Mouse (Mus musculus) MEL (cell line): ENCODE measurements around the gene Cdk2ap2. TPM values are rescaled to one million over a fixed set of nuclear protein-coding genes. Genes with fewer than 3 reads are reported as not detected.

Experiments used
- DNase-seq: peaks from one replicate; pipeline ENCODE4 v3.0.0; 2011; ENCODE audit warnings: low read depth, low spot score
- H3K27ac ChIP-seq: 2 replicates; pipeline ENCODE4 v1.5.1; 2012; ENCODE audit warnings: low read depth, mild to moderate bottlenecking, control low read depth, low read length, moderate library complexity; ENCODE audit not compliant: control insufficient read depth
- H3K27me3 ChIP-seq, 2 experiments: fragments of 150-350 bp in 1 of 2; sonication (generic) in 1 of 2; 2 replicates each; pipeline ENCODE4 v1.6.1; 2012; ENCODE audit warnings: low read length in 2 of 2, mild to moderate bottlenecking in 2 of 2, improper control_type of control experiment in 1 of 2, moderate library complexity in 1 of 2; ENCODE audit not compliant: insufficient read depth in 2 of 2, control insufficient read depth in 1 of 2
- H3K36me3 ChIP-seq, 2 experiments: 2 replicates each; pipeline ENCODE4 v1.6.1; 2012 to 2014; ENCODE audit warnings: low read length in 2 of 2, improper control_type of control experiment in 1 of 2, inconsistent platforms in 1 of 2, mild to moderate bottlenecking in 1 of 2; ENCODE audit not compliant: insufficient read depth in 2 of 2, control insufficient read depth in 1 of 2
- H3K4me1 ChIP-seq, 2 experiments: fragments of 150-350 bp in 1 of 2; sonication (generic) in 1 of 2; 2 replicates each; pipeline ENCODE4 v1.6.1; 2012; ENCODE audit warnings: low read length in 2 of 2, improper control_type of control experiment in 1 of 2, mild to moderate bottlenecking in 1 of 2; ENCODE audit not compliant: insufficient read depth in 2 of 2, control insufficient read depth in 1 of 2
- H3K4me3 ChIP-seq, 2 experiments: fragments of 150-350 bp in 1 of 2; sonication (generic) in 1 of 2; 2 replicates each; pipeline ENCODE4 v1.5.1; 2012; ENCODE audit warnings: low read depth in 2 of 2, low read length in 2 of 2, mild to moderate bottlenecking in 2 of 2, moderate library complexity in 2 of 2, control low read depth in 1 of 2, improper control_type of control experiment in 1 of 2; ENCODE audit not compliant: control insufficient read depth in 1 of 2, insufficient read depth in 1 of 2
- H3K79me2 ChIP-seq: 2 replicates; pipeline ENCODE4 v1.6.1; 2012; ENCODE audit warnings: mild to moderate bottlenecking, low read length, moderate library complexity; ENCODE audit not compliant: control insufficient read depth, poor library complexity, insufficient read depth
- H3K9ac ChIP-seq: 2 replicates; pipeline ENCODE4 v1.6.1; 2012; ENCODE audit warnings: low read depth, mild to moderate bottlenecking, control low read depth, low read length, moderate library complexity; ENCODE audit not compliant: control insufficient read depth, poor library complexity, severe bottlenecking
- H3K9me3 ChIP-seq: fragments of 150-350 bp; sonication (generic); replicated peaks from 2 replicates; pipeline ENCODE4 v1.6.1; 2012; ENCODE audit warnings: mild to moderate bottlenecking, low read length, improper control_type of control experiment, moderate library complexity; ENCODE audit not compliant: insufficient read depth
- BHLHE40 ChIP-seq: IDR thresholded peaks from 2 replicates; pipeline ENCODE4 v1.6.1; 2012; ENCODE audit warnings: low read depth, mild to moderate bottlenecking, inconsistent platforms, low read length, improper control_type of control experiment, borderline replicate concordance
- CHD1 ChIP-seq: IDR thresholded peaks from 2 replicates; pipeline ENCODE4 v1.6.1; 2012; ENCODE audit warnings: low read depth, mild to moderate bottlenecking, inconsistent platforms, low read length, improper control_type of control experiment
- CHD2 ChIP-seq: IDR thresholded peaks from 2 replicates; pipeline ENCODE4 v1.6.1; 2011; ENCODE audit warnings: low read length, improper control_type of control experiment
- CTCF ChIP-seq, 3 experiments: IDR thresholded peaks in 2 of 3; conservative IDR thresholded peaks in 1 of 3; 2 replicates each; pipeline ENCODE4 v1.5.1; 2011 to 2012; ENCODE audit warnings: low read length in 3 of 3, low read depth in 2 of 3, mild to moderate bottlenecking in 2 of 3, improper control_type of control experiment in 1 of 3, inconsistent platforms in 1 of 3, mixed read lengths in 1 of 3, moderate library complexity in 1 of 3; ENCODE audit not compliant: control insufficient read depth in 1 of 3, insufficient read depth in 1 of 3, poor library complexity in 1 of 3, severe bottlenecking in 1 of 3
- ELF1 ChIP-seq: IDR thresholded peaks from 2 replicates; pipeline ENCODE4 v1.6.1; 2014; ENCODE audit warnings: low read depth, mild to moderate bottlenecking, inconsistent platforms, low read length, improper control_type of control experiment, moderate library complexity
- EP300 ChIP-seq, 2 experiments: IDR thresholded peaks; 2 replicates each; pipeline ENCODE4 v1.6.1; 2011; ENCODE audit warnings: improper control_type of control experiment in 2 of 2, low read length in 2 of 2, low read depth in 1 of 2, mild to moderate bottlenecking in 1 of 2
- ETS1 ChIP-seq: IDR thresholded peaks from 2 replicates; pipeline ENCODE4 v1.6.1; 2012; ENCODE audit warnings: low read depth, mild to moderate bottlenecking, inconsistent platforms, low read length, improper control_type of control experiment, moderate library complexity
- GABPA ChIP-seq: IDR thresholded peaks from 2 replicates; pipeline ENCODE4 v1.6.1; 2012; ENCODE audit warnings: low read depth, mild to moderate bottlenecking, inconsistent platforms, low read length, improper control_type of control experiment, moderate library complexity
- GATA1 ChIP-seq: IDR thresholded peaks from 2 replicates; pipeline ENCODE4 v1.6.1; 2011; ENCODE audit warnings: low read depth, low read length, improper control_type of control experiment
- JUND ChIP-seq: IDR thresholded peaks from 2 replicates; pipeline ENCODE4 v1.6.1; 2011; ENCODE audit warnings: low read depth, mild to moderate bottlenecking, improper control_type of control experiment, low read length
- MAX ChIP-seq: IDR thresholded peaks from 2 replicates; pipeline ENCODE4 v1.6.1; 2011; ENCODE audit warnings: low read length, improper control_type of control experiment
- MAZ ChIP-seq: IDR thresholded peaks from 2 replicates; pipeline ENCODE4 v1.6.1; 2012; ENCODE audit warnings: low read depth, mild to moderate bottlenecking, inconsistent platforms, low read length, improper control_type of control experiment
- MYB ChIP-seq: IDR thresholded peaks from 2 replicates; pipeline ENCODE4 v1.6.1; 2011; ENCODE audit warnings: mild to moderate bottlenecking, low read depth, low read length, improper control_type of control experiment
- MYC ChIP-seq: IDR thresholded peaks from 2 replicates; pipeline ENCODE4 v1.6.1; 2011; ENCODE audit warnings: low read depth, mild to moderate bottlenecking, low read length, improper control_type of control experiment, moderate library complexity
- NELFE ChIP-seq: IDR thresholded peaks from 2 replicates; pipeline ENCODE4 v1.6.1; 2011; ENCODE audit warnings: low read depth, low read length, improper control_type of control experiment
- NRF1 ChIP-seq: IDR thresholded peaks from 2 replicates; pipeline ENCODE4 v1.6.1; 2014; ENCODE audit warnings: low read depth, mild to moderate bottlenecking, inconsistent platforms, low read length, improper control_type of control experiment, moderate library complexity; ENCODE audit not compliant: poor library complexity, insufficient read depth, severe bottlenecking
- POLR2AphosphoS2 ChIP-seq: IDR thresholded peaks from 2 replicates; pipeline ENCODE4 v1.6.1; 2011; ENCODE audit warnings: low read length, improper control_type of control experiment
- RAD21 ChIP-seq: IDR thresholded peaks from 2 replicates; pipeline ENCODE4 v1.6.1; 2011; ENCODE audit warnings: mild to moderate bottlenecking, low read depth, low read length, improper control_type of control experiment
- RCOR1 ChIP-seq: IDR thresholded peaks from 2 replicates; pipeline ENCODE4 v1.6.1; 2012; ENCODE audit warnings: low read depth, mild to moderate bottlenecking, inconsistent platforms, low read length, improper control_type of control experiment
- SIN3A ChIP-seq: IDR thresholded peaks from 2 replicates; pipeline ENCODE4 v1.6.1; 2012; ENCODE audit warnings: low read length, improper control_type of control experiment, inconsistent platforms
- TAL1 ChIP-seq: IDR thresholded peaks from 2 replicates; pipeline ENCODE4 v1.6.1; 2012; ENCODE audit warnings: mild to moderate bottlenecking, inconsistent platforms, low read length, moderate library complexity, mixed read lengths
- TBP ChIP-seq: IDR thresholded peaks from 2 replicates; pipeline ENCODE4 v1.8.0; 2011; ENCODE audit warnings: low read depth, low read length, improper control_type of control experiment
- USF1 ChIP-seq: IDR thresholded peaks from 2 replicates; pipeline ENCODE4 v1.6.1; 2014; ENCODE audit warnings: low read depth, mild to moderate bottlenecking, inconsistent platforms, low read length, improper control_type of control experiment, moderate library complexity
- USF2 ChIP-seq, 2 experiments: IDR thresholded peaks; 2 replicates each; pipeline ENCODE4 v1.6.1; 2011 to 2012; ENCODE audit warnings: improper control_type of control experiment in 2 of 2, low read length in 2 of 2, borderline replicate concordance in 1 of 2, inconsistent platforms in 1 of 2, low read depth in 1 of 2, mild to moderate bottlenecking in 1 of 2; ENCODE audit not compliant: insufficient read depth in 1 of 2
- ZKSCAN1 ChIP-seq: IDR thresholded peaks from 2 replicates; pipeline ENCODE4 v1.6.1; 2012; ENCODE audit warnings: low read depth, mild to moderate bottlenecking, inconsistent platforms, low read length, improper control_type of control experiment, moderate library complexity
- ZNF384 ChIP-seq: IDR thresholded peaks from 2 replicates; pipeline ENCODE4 v1.6.1; 2012; ENCODE audit warnings: low read depth, mild to moderate bottlenecking, inconsistent platforms, low read length, improper control_type of control experiment
- polyA plus RNA-seq, 2 experiments: library from polyadenylated mRNA; stranded (reverse) in 1 of 2; unstranded in 1 of 2; fragments of >175 nt in 1 of 2; fragments of >200 nt in 1 of 2; gene quantifications; 2 replicates each; pipeline versions ENCODE4 v1.2.1 to v1.2.4; 2012; ENCODE audit warnings: low replicate concordance in 2 of 2, low read depth in 1 of 2; ENCODE audit not compliant: insufficient read length in 2 of 2, insufficient read depth in 1 of 2, missing spikeins in 1 of 2
- total RNA-seq: library from RNA; depleted of rRNA; stranded (reverse); fragments of 300-350 nt; gene quantifications from 2 replicates; pipeline ENCODE4 v1.2.3, GENCODE M21; 2012

Cdk2ap2 gene
- total and polyA plus RNA-seq, 3 experiments: 53.5 to 97.6 TPM; not detected in 1

DNA sequence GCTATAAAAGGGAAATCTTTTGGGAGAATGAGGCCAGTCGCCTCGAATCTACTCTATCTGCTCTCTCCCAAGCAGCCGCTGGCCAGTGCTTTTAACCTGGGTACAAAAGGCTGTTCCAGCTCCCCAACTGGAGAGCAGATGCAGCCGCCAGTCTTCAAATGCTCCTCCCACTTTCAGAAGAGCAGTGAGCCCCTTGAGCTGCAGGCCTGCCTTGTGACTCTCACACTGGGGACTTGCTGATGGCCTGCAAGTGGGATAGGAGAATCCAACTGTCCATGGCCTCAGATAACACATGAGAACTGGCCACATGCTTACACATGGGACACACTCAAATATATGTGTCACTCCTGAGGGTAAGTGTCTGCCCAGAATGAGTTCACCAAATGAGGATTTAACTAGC, 40.3 kb upstream of the Cdk2ap2 start:
- Histone ChIP-seq H3K9me3 (no peaks in the 10 kb centered on the region), H3K27me3 (peaks cover 0 to 3% of the 10 kb centered on the region in 2 experiments; a peak in 1 of 4 replicates), H3K79me2 (no peaks in the 10 kb centered on the region), H3K9ac (no peak overlapping the region), H3K4me1 (peaks cover 0 to 10% of the 10 kb centered on the region in 2 experiments; a peak in 2 of 4 replicates), H3K27ac (no peak overlapping the region), H3K36me3 (peaks cover 0 to 2% of the 10 kb centered on the region in 2 experiments; a peak in 2 of 4 replicates), H3K4me3 (no peak overlapping the region)
- no peak for DNase-seq
- TF ChIP-seq GABPA: no peak
- TF ChIP-seq BHLHE40: no peak
- no peak for TF ChIP-seq ZKSCAN1
- no peak for TF ChIP-seq ETS1
- no peak for TF ChIP-seq ZNF384
- no peak for TF ChIP-seq MYB
- TF ChIP-seq TAL1: no peak
- TF ChIP-seq TBP: no peak
- TF ChIP-seq CTCF (IDR thresholded peaks at IDR 0.05 in 2 of 3, conservative IDR thresholded peaks at IDR 0.05 in 1 of 3; ENCODE audit: control insufficient read depth in 1 of 3, insufficient read depth in 1 of 3, low read depth in 2 of 3, low read length in 3 of 3, poor library complexity in 1 of 3, severe bottlenecking in 1 of 3): no peak
- TF ChIP-seq CHD1: no peak
- no peak for TF ChIP-seq GATA1
- TF ChIP-seq ELF1: no peak
- no peak for TF ChIP-seq NELFE
- no peak for TF ChIP-seq CHD2
- TF ChIP-seq NRF1: no peak
- no peak for TF ChIP-seq MAX

DNA sequence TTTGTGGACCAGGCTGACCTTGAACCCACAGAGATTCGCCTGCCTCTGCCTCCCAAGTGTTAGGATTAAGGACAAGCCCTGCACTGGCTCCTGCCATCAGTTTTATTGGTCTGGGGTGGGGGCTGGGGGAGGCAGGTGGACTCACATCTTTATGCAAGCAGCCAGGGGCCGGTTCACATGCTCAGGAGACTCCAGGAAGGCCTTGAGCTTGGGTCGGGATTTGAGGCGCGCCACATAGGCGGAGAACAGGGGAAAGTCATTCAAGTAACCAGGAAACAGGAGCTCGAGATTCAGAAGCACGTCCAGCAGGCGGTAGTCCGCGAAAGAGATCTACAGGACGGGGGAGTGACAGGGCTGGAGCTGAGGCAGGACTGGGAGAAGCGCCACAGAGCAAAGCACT, 39.6 kb upstream of the Cdk2ap2 start:
- H3K27ac ChIP-seq: no peak overlapping the region
- peaks cover 0 to 2% of the 10 kb centered on the region in 2 experiments; a peak in 2 of 4 replicates for H3K36me3 ChIP-seq
- no peak for DNase-seq
- peaks cover 0 to 3% of the 10 kb centered on the region in 2 experiments; a peak in 1 of 4 replicates for H3K27me3 ChIP-seq
- H3K9ac ChIP-seq: no peak overlapping the region
- TF ChIP-seq GATA1: no peak
- TF ChIP-seq RCOR1: no peak
- TF ChIP-seq MYC: no peak
- TF ChIP-seq BHLHE40: no peak
- no peak for TF ChIP-seq SIN3A
- no peak for TF ChIP-seq JUND
- no peak for TF ChIP-seq GABPA
- TF ChIP-seq USF2 (IDR thresholded peaks at IDR 0.05; ENCODE audit: borderline replicate concordance in 1 of 2, insufficient read depth in 1 of 2, low read depth in 1 of 2, low read length in 2 of 2): no peak
- TF ChIP-seq MAZ: no peak
- TF ChIP-seq USF1: no peak
- TF ChIP-seq POLR2AphosphoS2: no peak
- no peak for TF ChIP-seq MYB
- TF ChIP-seq RAD21: no peak
- no peak for TF ChIP-seq ETS1
- TF ChIP-seq EP300 (IDR thresholded peaks at IDR 0.05; ENCODE audit: low read depth in 1 of 2, low read length in 2 of 2): no peak
- H3K9me3 ChIP-seq: no peaks in the 10 kb centered on the region
- H3K79me2 ChIP-seq: no peaks in the 10 kb centered on the region
- H3K4me3 ChIP-seq: no peak overlapping the region
- peaks cover 0 to 10% of the 10 kb centered on the region in 2 experiments; a peak in 2 of 4 replicates for H3K4me1 ChIP-seq
